Mouse (Mus musculus): ENCODE measurements around the gene Ifitm10. TPM values are rescaled to one million over a fixed set of nuclear protein-coding genes. Genes with fewer than 3 reads are reported as not detected.
A peak's percentile ranks its signal among the peaks of the same experiment; 100 is the strongest.

The Ifitm10 gene
- polyA plus RNA-seq, 1 experiment = 3.4 TPM

DNA sequence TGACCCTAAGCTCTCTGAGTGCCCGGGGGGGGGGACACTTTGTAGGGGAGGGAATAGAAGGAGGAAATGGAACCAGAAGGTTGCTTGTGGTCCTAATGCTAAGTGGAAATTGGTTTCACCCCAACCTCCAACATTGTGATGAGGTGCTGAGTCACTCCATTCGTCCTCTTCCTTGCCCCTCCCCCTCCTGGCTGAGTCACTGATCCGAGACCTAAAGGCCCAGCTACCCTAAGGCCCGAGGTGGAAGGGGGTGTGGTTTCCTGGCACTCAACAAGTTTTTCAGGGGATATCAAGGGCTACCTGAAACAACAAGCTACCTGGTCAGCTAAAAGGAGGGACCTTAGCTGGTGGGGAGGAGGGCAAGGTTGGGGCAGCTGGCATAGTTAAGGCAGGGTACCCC, 19.6 kb upstream of the Ifitm10 start:
- Histone ChIP-seq H3K9me3 (no peaks in the 10 kb centered on the region), H3K4me3 (replicated peaks) (peak overlapping the region; percentile 79), H3K27me3 (replicated peaks) (no peaks in the 10 kb centered on the region), H3K36me3 (replicated peaks; ENCODE audit: low read length) (no peaks in the 10 kb centered on the region), H3K4me1 (peaks cover 100% of the 10 kb centered on the region)
- no peak for TF ChIP-seq FLI1 (IDR thresholded peaks at IDR 0.05; ENCODE audit: low read length)
- TF ChIP-seq GATA1 (IDR thresholded peaks at IDR 0.05; ENCODE audit: borderline replicate concordance, low read length) = no peak

- Histone ChIP-seq H3K27me3 (replicated peaks) (no peaks in the 10 kb centered on the region), H3K4me1 (peaks cover 91% of the 10 kb centered on the region), H3K36me3 (replicated peaks; ENCODE audit: low read length) (peaks cover 5% of the 10 kb centered on the region), H3K4me3 (replicated peaks) (peak overlapping the region; percentile 79), H3K9me3 (no peaks in the 10 kb centered on the region)
- TF ChIP-seq FLI1 (IDR thresholded peaks at IDR 0.05; ENCODE audit: low read length) (no peak), GATA1 (IDR thresholded peaks at IDR 0.05; ENCODE audit: borderline replicate concordance, low read length) (no peak)
These were observed 18.1 kb upstream of the Ifitm10 start for GRCm38 (mm10) chr7:142391609-142392008.

DNA sequence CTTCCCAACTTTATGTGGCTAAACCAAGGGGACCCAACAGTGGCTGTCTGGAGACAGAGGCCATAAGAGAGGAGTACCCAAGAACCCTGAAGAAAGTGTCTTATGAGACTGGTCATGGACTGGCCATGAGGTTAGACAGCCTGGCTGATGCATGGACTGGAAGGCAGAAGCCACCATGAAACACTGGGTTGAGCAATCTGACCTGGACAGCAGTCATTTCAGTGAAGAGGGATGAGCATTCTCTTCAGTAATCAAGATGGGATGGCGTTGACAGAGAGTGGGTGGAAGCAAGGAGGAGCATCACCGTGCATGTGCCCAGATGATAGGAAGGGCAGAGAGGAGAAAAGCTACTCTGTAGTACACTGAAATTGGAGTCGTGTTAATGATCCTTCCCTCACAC, 17.6 kb upstream of the Ifitm10 start:
- Histone ChIP-seq H3K36me3 (replicated peaks; ENCODE audit: low read length) (peaks cover 10% of the 10 kb centered on the region), H3K4me3 (replicated peaks) (peak overlapping the region; percentile 75), H3K4me1 (peaks cover 91% of the 10 kb centered on the region), H3K27me3 (replicated peaks) (no peaks in the 10 kb centered on the region), H3K9me3 (no peaks in the 10 kb centered on the region)
- no peak for TF ChIP-seq GATA1 (IDR thresholded peaks at IDR 0.05; ENCODE audit: borderline replicate concordance, low read length)
- TF ChIP-seq FLI1 (IDR thresholded peaks at IDR 0.05; ENCODE audit: low read length) = no peak

DNA sequence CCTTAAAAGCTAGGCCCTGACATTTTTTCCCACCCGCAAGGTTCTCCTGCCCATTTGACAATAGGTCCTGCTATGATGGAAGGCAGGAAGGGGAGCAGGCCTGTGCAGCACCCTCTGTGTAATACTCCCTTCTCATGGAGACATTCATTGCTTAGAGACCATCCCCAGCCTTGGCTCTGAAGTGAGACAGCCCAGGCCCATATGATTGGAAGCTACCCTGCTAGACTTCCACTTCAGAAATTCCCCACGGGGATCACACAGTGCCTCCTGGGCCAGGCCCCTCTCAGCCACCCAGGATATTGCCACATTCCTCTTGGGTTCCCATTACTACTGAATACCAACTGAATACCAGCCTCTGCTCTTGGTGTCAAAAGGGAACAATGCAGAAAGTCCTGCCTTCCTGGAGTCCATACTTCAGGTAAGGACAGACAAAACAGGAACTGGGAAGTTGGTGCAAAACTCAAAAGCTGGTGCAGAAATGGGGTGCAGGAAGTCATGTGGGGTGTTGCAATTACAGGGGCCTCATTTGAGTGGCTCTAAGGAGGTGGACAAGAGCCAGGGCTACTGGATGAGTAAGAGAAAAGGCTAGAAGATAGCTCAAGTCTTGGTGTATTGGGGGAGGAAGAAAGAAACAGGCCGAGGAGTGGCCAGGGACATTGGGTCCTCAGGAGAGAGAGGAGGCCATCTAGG, 16.6 kb upstream of the Ifitm10 start:
- Histone ChIP-seq H3K36me3 (replicated peaks; ENCODE audit: low read length) (peaks cover 20% of the 10 kb centered on the region), H3K9me3 (no peaks in the 10 kb centered on the region), H3K4me1 (peaks cover 91% of the 10 kb centered on the region), H3K4me3 (replicated peaks) (peak overlapping the region; percentile 69), H3K27me3 (replicated peaks) (no peaks in the 10 kb centered on the region)
- no peak for TF ChIP-seq FLI1 (IDR thresholded peaks at IDR 0.05; ENCODE audit: low read length)
- no peak for TF ChIP-seq GATA1 (IDR thresholded peaks at IDR 0.05; ENCODE audit: borderline replicate concordance, low read length)

- Histone ChIP-seq H3K9me3 (no peaks in the 10 kb centered on the region), H3K4me1 (peaks cover 91% of the 10 kb centered on the region), H3K4me3 (replicated peaks) (peak overlapping the region; percentile 60), H3K27me3 (replicated peaks) (no peaks in the 10 kb centered on the region), H3K36me3 (replicated peaks; ENCODE audit: low read length) (peaks cover 34% of the 10 kb centered on the region)
- TF ChIP-seq FLI1 (IDR thresholded peaks at IDR 0.05; ENCODE audit: low read length) (no peak), GATA1 (IDR thresholded peaks at IDR 0.05; ENCODE audit: borderline replicate concordance, low read length) (no peak)
These were observed 15.2 kb upstream of the Ifitm10 start for GRCm38 (mm10) chr7:142388740-142389139.

DNA sequence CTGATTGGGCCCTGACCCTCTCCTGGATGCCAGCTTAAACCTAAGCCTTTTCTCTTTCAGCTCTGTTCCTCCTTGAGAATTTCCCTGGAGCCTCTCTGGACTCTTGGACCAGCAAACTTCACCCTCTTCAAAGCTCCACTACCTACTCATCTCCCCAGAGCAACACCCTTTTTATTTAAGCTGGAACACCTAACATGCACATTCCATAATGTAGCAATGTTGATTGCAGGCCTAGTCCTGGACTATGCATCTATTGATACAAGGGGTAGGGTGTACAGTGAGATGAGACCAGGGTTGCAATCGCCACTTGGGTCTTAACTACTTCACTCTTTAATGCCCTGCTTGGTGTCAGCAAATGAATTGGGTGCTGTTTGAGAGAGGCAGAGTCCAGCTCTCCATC, 14.6 kb upstream of the Ifitm10 start:
- peak overlapping the region; percentile 98 for H3K4me3 ChIP-seq (replicated peaks)
- no peaks in the 10 kb centered on the region for H3K9me3 ChIP-seq
- TF ChIP-seq FLI1 (IDR thresholded peaks at IDR 0.05; ENCODE audit: low read length) (no peak), GATA1 (IDR thresholded peaks at IDR 0.05; ENCODE audit: borderline replicate concordance, low read length) (no peak)
- H3K36me3 ChIP-seq (replicated peaks; ENCODE audit: low read length) = peaks cover 39% of the 10 kb centered on the region
- peaks cover 91% of the 10 kb centered on the region for H3K4me1 ChIP-seq
- no peaks in the 10 kb centered on the region for H3K27me3 ChIP-seq (replicated peaks)

- TF ChIP-seq FLI1 (IDR thresholded peaks at IDR 0.05; ENCODE audit: low read length) = no peak
- no peak for TF ChIP-seq GATA1 (IDR thresholded peaks at IDR 0.05; ENCODE audit: borderline replicate concordance, low read length)
- Histone ChIP-seq H3K9me3 (no peaks in the 10 kb centered on the region), H3K36me3 (replicated peaks; ENCODE audit: low read length) (peaks cover 45% of the 10 kb centered on the region), H3K4me1 (peaks cover 91% of the 10 kb centered on the region), H3K27me3 (replicated peaks) (no peaks in the 10 kb centered on the region), H3K4me3 (replicated peaks) (peak within 1 kb of the TSS; percentile 98)
These were observed 14.0 kb upstream of the Ifitm10 start, which contains the start of gene Ctsd for GRCm38 (mm10) chr7:142387419-142388148. Ctsd (minus strand) TSS chr7:142388038.

- Histone ChIP-seq H3K9me3 (no peaks in the 10 kb centered on the region), H3K4me1 (peaks cover 91% of the 10 kb centered on the region), H3K4me3 (replicated peaks) (peak overlapping the region; percentile 98), H3K27me3 (replicated peaks) (no peaks in the 10 kb centered on the region), H3K36me3 (replicated peaks; ENCODE audit: low read length) (peaks cover 54% of the 10 kb centered on the region)
- no peak for TF ChIP-seq GATA1 (IDR thresholded peaks at IDR 0.05; ENCODE audit: borderline replicate concordance, low read length)
- TF ChIP-seq FLI1 (IDR thresholded peaks at IDR 0.05; ENCODE audit: low read length) = no peak
These were observed 13.2 kb upstream of the Ifitm10 start for GRCm38 (mm10) chr7:142386621-142387201.

GRCm38 (mm10) chr7:142385742-142386403, 12.3 kb upstream of the Ifitm10 start:
- Histone ChIP-seq H3K4me3 (replicated peaks) (peak overlapping the region; percentile 98), H3K4me1 (peaks cover 91% of the 10 kb centered on the region), H3K9me3 (no peaks in the 10 kb centered on the region), H3K36me3 (replicated peaks; ENCODE audit: low read length) (peaks cover 62% of the 10 kb centered on the region), H3K27me3 (replicated peaks) (no peaks in the 10 kb centered on the region)
- TF ChIP-seq FLI1 (IDR thresholded peaks at IDR 0.05; ENCODE audit: low read length) (no peak), GATA1 (IDR thresholded peaks at IDR 0.05; ENCODE audit: borderline replicate concordance, low read length) (no peak)
